Mouse (Mus musculus) limb, embryonic 15.5 days (tissue): ENCODE measurements around the gene Mapk11. TPM values are rescaled to one million over a fixed set of nuclear protein-coding genes. Genes with fewer than 3 reads are reported as not detected.

Source experiments
- ATAC-seq: fragments of 200-750 bp; cut with Nextera tagmentation; 2 replicates; pipeline ENCODE4 v1.8.0; 2017; ENCODE audit warnings: low read depth, moderate TSS enrichment; ENCODE audit not compliant: insufficient number of reproducible peaks, low FRiP score, low TSS enrichment
- H3K27ac ChIP-seq: fragments of 300-500 bp; sonication (generic); 2 replicates; pipeline ENCODE4 v1.5.1; 2015; ENCODE audit warnings: moderate library complexity, mild to moderate bottlenecking, inconsistent platforms
- H3K27me3 ChIP-seq: fragments of 300-500 bp; sonication (generic); 2 replicates; pipeline ENCODE4 v1.6.1; 2015; ENCODE audit warnings: inconsistent platforms
- H3K36me3 ChIP-seq: fragments of 300-500 bp; sonication (generic); 2 replicates; pipeline ENCODE4 v1.6.1; 2015; ENCODE audit warnings: inconsistent platforms
- H3K4me1 ChIP-seq: fragments of 300-500 bp; sonication (generic); 2 replicates; pipeline ENCODE4 v1.6.1; 2015; ENCODE audit warnings: inconsistent platforms
- H3K4me2 ChIP-seq: fragments of 300-500 bp; sonication (generic); 2 replicates; pipeline ENCODE4 v1.6.1; 2015; ENCODE audit warnings: mild to moderate bottlenecking, inconsistent platforms
- H3K4me3 ChIP-seq: fragments of 300-500 bp; sonication (generic); 2 replicates; pipeline ENCODE4 v1.5.1; 2015; ENCODE audit warnings: mild to moderate bottlenecking, inconsistent platforms
- H3K9ac ChIP-seq: fragments of 300-500 bp; sonication (generic); 2 replicates; pipeline ENCODE4 v1.6.1; 2015; ENCODE audit warnings: inconsistent platforms
- H3K9me3 ChIP-seq: fragments of 300-500 bp; sonication (generic); 2 replicates; pipeline ENCODE4 v1.6.1; 2016; ENCODE audit warnings: inconsistent platforms
- WGBS: fragments of 180-500 bp; shearing (Covaris S2); methylation state at CpG from one replicate; pipeline ENCODE4 v1.1.7; 2015; 5-methylcytosine and 5-hydroxymethylcytosine counted together
- polyA plus RNA-seq: library from polyadenylated mRNA; unstranded; fragments of >200 nt; fragmentation: Nextera tagmentation; extraction: Ambion mirVana; gene quantifications from 2 replicates; pipeline ENCODE4 v1.2.1, GENCODE M21; 2015

Gene Mapk11
- polyA plus RNA-seq, 1 experiment from 2014 or later = 8.3 TPM

- 6% methylated on average over 25 of the region's 25 CpGs for whole genome bisulfite sequencing
- H3K4me2 ChIP-seq = peak overlapping the region; percentile 97
- peaks cover 39% of the 10 kb centered on the region for H3K27me3 ChIP-seq
- H3K36me3 ChIP-seq = peaks cover 5% of the 10 kb centered on the region
- H3K4me1 ChIP-seq = peaks cover 28% of the 10 kb centered on the region
- H3K9ac ChIP-seq = peak overlapping the region; percentile 41
- peak overlapping the region; percentile 66 for H3K4me3 ChIP-seq
- no peaks in the 10 kb centered on the region for H3K9me3 ChIP-seq
- no peak for ATAC-seq
- H3K27ac ChIP-seq = no peak overlapping the region
These were observed 745 bp downstream of the Mapk11 start for GRCm38 (mm10) chr15:89148496-89149270.

- 51% methylated on average over 4 of the region's 4 CpGs for WGBS
- Histone ChIP-seq H3K9me3 (no peaks in the 10 kb centered on the region), H3K27me3 (peaks cover 39% of the 10 kb centered on the region), H3K36me3 (no peaks in the 10 kb centered on the region), H3K4me1 (peaks cover 28% of the 10 kb centered on the region), H3K9ac (no peak overlapping the region), H3K4me3 (no peak overlapping the region), H3K27ac (no peak overlapping the region), H3K4me2 (peak overlapping the region; percentile 55; the same call in 1 of the 2 replicates)
- ATAC-seq = no peak
These were observed 1.5 kb downstream of the Mapk11 start for GRCm38 (mm10) chr15:89147895-89148294.

- Histone ChIP-seq H3K36me3 (no peaks in the 10 kb centered on the region), H3K27ac (no peak overlapping the region), H3K4me2 (peak overlapping the region; percentile 55), H3K4me3 (no peak overlapping the region), H3K9ac (no peak overlapping the region), H3K9me3 (no peaks in the 10 kb centered on the region), H3K27me3 (peaks cover 39% of the 10 kb centered on the region), H3K4me1 (peaks cover 28% of the 10 kb centered on the region)
- ATAC-seq = no peak
- WGBS = 23% methylated on average over 10 of the region's 10 CpGs
These were observed 2.0 kb downstream of the Mapk11 start for GRCm38 (mm10) chr15:89147456-89147855.

- H3K4me3 ChIP-seq = peak overlapping the region; percentile 33
- H3K27me3 ChIP-seq = peaks cover 39% of the 10 kb centered on the region
- peaks cover 28% of the 10 kb centered on the region for H3K4me1 ChIP-seq
- 4% methylated on average over 15 of the region's 16 CpGs for WGBS
- H3K27ac ChIP-seq = no peak overlapping the region
- H3K4me2 ChIP-seq = peak overlapping the region; percentile 55
- no peaks in the 10 kb centered on the region for H3K9me3 ChIP-seq
- no peak overlapping the region for H3K9ac ChIP-seq
- no peaks in the 10 kb centered on the region for H3K36me3 ChIP-seq
- ATAC-seq = no peak
These were observed 2.4 kb downstream of the Mapk11 start for GRCm38 (mm10) chr15:89147024-89147423.

- Histone ChIP-seq H3K9ac (no peak overlapping the region), H3K36me3 (no peaks in the 10 kb centered on the region), H3K27ac (no peak overlapping the region), H3K4me1 (peaks cover 29% of the 10 kb centered on the region), H3K4me3 (peak overlapping the region; percentile 33), H3K4me2 (peak overlapping the region; percentile 55), H3K27me3 (peaks cover 44% of the 10 kb centered on the region), H3K9me3 (no peaks in the 10 kb centered on the region)
- ATAC-seq = no peak
- 3% methylated on average over 27 of the region's 27 CpGs for WGBS
These were observed 2.9 kb downstream of the Mapk11 start for GRCm38 (mm10) chr15:89146537-89146936.

GRCm38 (mm10) chr15:89145813-89146350 is 3.5 kb downstream of the Mapk11 start:
- H3K4me1 ChIP-seq = peaks cover 36% of the 10 kb centered on the region
- H3K9ac ChIP-seq = no peak overlapping the region
- H3K36me3 ChIP-seq = no peaks in the 10 kb centered on the region
- ATAC-seq = no peak
- 68% methylated on average over 24 of the region's 24 CpGs for WGBS
- no peak overlapping the region; the same call in 1 of the 2 replicates for H3K4me2 ChIP-seq
- H3K27ac ChIP-seq = no peak overlapping the region
- peaks cover 50% of the 10 kb centered on the region for H3K27me3 ChIP-seq
- no peaks in the 10 kb centered on the region for H3K9me3 ChIP-seq
- H3K4me3 ChIP-seq = peak overlapping the region; percentile 33; the same call in 1 of the 2 replicates

- Histone ChIP-seq H3K4me3 (no peak overlapping the region), H3K36me3 (no peaks in the 10 kb centered on the region), H3K9me3 (no peaks in the 10 kb centered on the region), H3K27me3 (peaks cover 60% of the 10 kb centered on the region), H3K9ac (no peak overlapping the region), H3K4me1 (peaks cover 41% of the 10 kb centered on the region), H3K27ac (no peak overlapping the region), H3K4me2 (no peak overlapping the region)
- ATAC-seq = no peak
- 78% methylated on average over 11 of the region's 11 CpGs for WGBS
These were observed 4.5 kb downstream of the Mapk11 start for GRCm38 (mm10) chr15:89144965-89145364.

- Histone ChIP-seq H3K9ac (no peak overlapping the region), H3K4me2 (no peak overlapping the region), H3K9me3 (no peaks in the 10 kb centered on the region), H3K27ac (no peak overlapping the region), H3K4me3 (no peak overlapping the region), H3K27me3 (peaks cover 63% of the 10 kb centered on the region), H3K4me1 (peaks cover 36% of the 10 kb centered on the region), H3K36me3 (no peaks in the 10 kb centered on the region)
- ATAC-seq = no peak
- WGBS = 76% methylated on average over 2 of the region's 2 CpGs
These were observed 6.3 kb downstream of the Mapk11 start for GRCm38 (mm10) chr15:89143134-89143533.

GRCm38 (mm10) chr15:89141905-89142304 is 7.5 kb downstream of the Mapk11 start:
- Histone ChIP-seq H3K27ac (no peak overlapping the region), H3K4me1 (peaks cover 30% of the 10 kb centered on the region), H3K4me3 (no peak overlapping the region), H3K4me2 (no peak overlapping the region), H3K27me3 (peaks cover 57% of the 10 kb centered on the region), H3K9ac (no peak overlapping the region), H3K9me3 (no peaks in the 10 kb centered on the region), H3K36me3 (no peaks in the 10 kb centered on the region)
- no peak for ATAC-seq
- WGBS = 53% methylated on average over 4 of the region's 4 CpGs

- H3K27ac ChIP-seq = no peak overlapping the region
- H3K9me3 ChIP-seq = no peaks in the 10 kb centered on the region
- H3K4me3 ChIP-seq = no peak overlapping the region
- whole genome bisulfite sequencing = 17% methylated on average over 5 of the region's 5 CpGs
- no peak overlapping the region for H3K4me2 ChIP-seq
- H3K9ac ChIP-seq = no peak overlapping the region
- no peaks in the 10 kb centered on the region for H3K36me3 ChIP-seq
- no peak for ATAC-seq
- H3K27me3 ChIP-seq = peaks cover 53% of the 10 kb centered on the region
- H3K4me1 ChIP-seq = peaks cover 26% of the 10 kb centered on the region
These were observed 8.0 kb downstream of the Mapk11 start for GRCm38 (mm10) chr15:89141443-89141842.

- peak; percentile 25; the same call in 1 of the 2 replicates for ATAC-seq
- peaks cover 46% of the 10 kb centered on the region for H3K27me3 ChIP-seq
- H3K9me3 ChIP-seq = no peaks in the 10 kb centered on the region
- H3K36me3 ChIP-seq = no peaks in the 10 kb centered on the region
- peak within 1 kb of the TSS; percentile 27; the same call in 1 of the 2 replicates for H3K9ac ChIP-seq
- peaks cover 20% of the 10 kb centered on the region for H3K4me1 ChIP-seq
- no peak within 1 kb of the TSS; the same call in 1 of the 2 replicates for H3K27ac ChIP-seq
- WGBS = 0% methylated on average over 21 of the region's 21 CpGs
- peak within 1 kb of the TSS; percentile 90 for H3K4me2 ChIP-seq
- H3K4me3 ChIP-seq = peak within 1 kb of the TSS; percentile 48
These were observed 8.7 kb downstream of the Mapk11 start, which contains the start of gene Mapk12 for GRCm38 (mm10) chr15:89140659-89141252. TSS of gene Mapk12 (minus strand) at chr15:89140703.
